Mouse (Mus musculus): ENCODE results near the gene Gja8.

- no peak for TF ChIP-seq CHD1 (IDR thresholded peaks at IDR 0.05; ENCODE audit: low read depth, low read length)
- TF ChIP-seq GABPA (IDR thresholded peaks at IDR 0.05; ENCODE audit: low read depth, low read length), result no peak
- no peak for TF ChIP-seq ZMIZ1 (IDR thresholded peaks at IDR 0.05; ENCODE audit: low read depth, low read length)
- TF ChIP-seq CTCF (IDR thresholded peaks at IDR 0.05 in 2 of 3, conservative IDR thresholded peaks at IDR 0.05 in 1 of 3; ENCODE audit: control insufficient read depth in 1 of 3, insufficient read depth in 1 of 3, low read depth in 2 of 3, low read length in 3 of 3, poor library complexity in 1 of 3, severe bottlenecking in 1 of 3), result no peak
- TF ChIP-seq HCFC1 (IDR thresholded peaks at IDR 0.05; ENCODE audit: low read depth, low read length), result no peak
- no peak for TF ChIP-seq MEF2A (IDR thresholded peaks at IDR 0.05; ENCODE audit: extremely low read depth, insufficient replicate concordance, low read depth, low read length, poor library complexity, severe bottlenecking)
- no peak for TF ChIP-seq POLR2A (IDR thresholded peaks at IDR 0.05; ENCODE audit: control insufficient read depth in 1 of 2, insufficient read depth in 1 of 2, low read depth in 1 of 2, low read length in 2 of 2, poor library complexity in 1 of 2)
- no peak for TF ChIP-seq JUND (IDR thresholded peaks at IDR 0.05; ENCODE audit: low read depth, low read length)
- no peak for TF ChIP-seq E2F4 (IDR thresholded peaks at IDR 0.05; ENCODE audit: borderline replicate concordance, low read depth, low read length)
Measured at GRCm38 (mm10) chr3:96970986-96971385, 45.2 kb upstream of the Gja8 start.
